Mouse (Mus musculus) testis, adult 2 months (tissue): ENCODE results near the gene Golgb1.

Experiments used
- CTCF ChIP-seq: fragments of 200-500 bp; IDR thresholded peaks from 2 replicates; pipeline ENCODE4 v1.5.1; 2012; ENCODE audit warnings: low read depth, mild to moderate bottlenecking, inconsistent platforms, low read length, moderate library complexity; ENCODE audit not compliant: control insufficient read depth, insufficient read depth, insufficient replicate concordance
- POLR2A ChIP-seq: fragments of 200-500 bp; IDR thresholded peaks from 2 replicates; pipeline ENCODE4 v1.6.1; 2012; ENCODE audit warnings: low read depth, mild to moderate bottlenecking, inconsistent platforms, low read length, moderate library complexity; ENCODE audit not compliant: control insufficient read depth

GRCm38 (mm10) chr16:36979127-36979526, 104.2 kb downstream of the Golgb1 start:
- TF ChIP-seq CTCF (no peak), POLR2A (no peak)
